Mouse (Mus musculus) G1E (cell line): ENCODE measurements around the gene Adamts12.

Experiments
- CTCF ChIP-seq: IDR thresholded peaks from 2 replicates; pipeline ENCODE4 v1.5.1; 2012; ENCODE audit warnings: low read depth, low read length, inconsistent platforms, mixed read lengths
- GATA1 ChIP-seq: IDR thresholded peaks from 2 replicates; pipeline ENCODE4 v1.6.1; 2012; ENCODE audit warnings: borderline replicate concordance, low read length, inconsistent platforms, mixed read lengths
- GATA2 ChIP-seq: IDR thresholded peaks from 2 replicates; pipeline ENCODE4 v1.6.1; 2012; ENCODE audit warnings: low read depth, low read length, inconsistent platforms, borderline replicate concordance
- POLR2AphosphoS5 ChIP-seq: IDR thresholded peaks from 2 replicates; pipeline ENCODE4 v1.6.1; 2012; ENCODE audit warnings: low read depth, low read length, inconsistent platforms; ENCODE audit not compliant: insufficient replicate concordance
- TAL1 ChIP-seq: conservative IDR thresholded peaks from 2 replicates; pipeline ENCODE4 v1.6.1; 2012; ENCODE audit warnings: low read depth, low read length, inconsistent platforms, mixed read lengths

GRCm38 (mm10) chr15:11382585-11382984 lies 318.0 kb downstream of the Adamts12 start:
- TF ChIP-seq CTCF (no peak), TAL1 (no peak), POLR2AphosphoS5 (no peak), GATA1 (no peak), GATA2 (no peak)
